Mouse (Mus musculus) kidney, adult 10 weeks (tissue): ENCODE data around the gene Ndufa3. TPM values are rescaled to one million over a fixed set of nuclear protein-coding genes. Genes with fewer than 3 reads are reported as not detected.

Experiments
- polyA plus RNA-seq: library from polyadenylated mRNA; stranded (reverse); fragments of 350-450 nt; fragmentation: Illumina TruSeq; extraction: RNeasy Lipid Tissue Mini Kit (QIAGEN cat#74804); gene quantifications from one replicate; pipeline ENCODE4 v1.2.3, GENCODE M21; 2014; ENCODE audit warnings: low read depth, low replicate concordance

The Ndufa3 gene
- polyA plus RNA-seq, result 32.4 TPM

GRCm38 (mm10) chr7:3617242-3617995, at the start of gene Ndufa3:
Gene Ndufa3 (plus strand): TSS chr7:3617373.

GRCm38 (mm10) chr7:3616057-3616388, 1.1 kb upstream of the Ndufa3 start, which contains the start of gene Oscar:
Gene Oscar (minus strand): TSS chr7:3616157.

GRCm38 (mm10) chr7:3629543-3630477, 12.6 kb downstream of the Ndufa3 start, which contains the start of the genes Tfpt and Prpf31:
Gene Tfpt (minus strand): TSS chr7:3629929.
Gene Prpf31 (plus strand): TSS chr7:3629985.

GRCm38 (mm10) chr7:3644672-3645487, 27.7 kb downstream of the Ndufa3 start, which contains the start of gene Cnot3:
Gene Cnot3 (plus strand): TSS chr7:3645268.

GRCm38 (mm10) chr7:3665215-3666114, 48.3 kb downstream of the Ndufa3 start, which contains the start of gene Leng1:
Gene Leng1 (minus strand): TSS chr7:3665840.

Other genes starting within 250 kb of the Ndufa3 start
- gene Cacng8, start 226.7 kb upstream of the Ndufa3 start, polyA plus RNA-seq, result not detected
- not detected for gene Cacng6, start 193.2 kb upstream of the Ndufa3 start, polyA plus RNA-seq
- 1.9 TPM for gene Tarm1, start 114.7 kb upstream of the Ndufa3 start, polyA plus RNA-seq
- not detected for gene Oscar, start 1.2 kb upstream of the Ndufa3 start, polyA plus RNA-seq
- gene Tfpt, start 12.6 kb downstream of the Ndufa3 start, polyA plus RNA-seq, result not detected
- gene Prpf31, start 12.6 kb downstream of the Ndufa3 start, polyA plus RNA-seq, result 20.0 TPM
- gene Cnot3, start 27.9 kb downstream of the Ndufa3 start, polyA plus RNA-seq, result 5.7 TPM
- 7.0 TPM for gene Leng1, start 48.5 kb downstream of the Ndufa3 start, polyA plus RNA-seq
- 16.7 TPM for gene Tmc4, start 60.2 kb downstream of the Ndufa3 start, polyA plus RNA-seq
- gene Tsen34, start 75.5 kb downstream of the Ndufa3 start, polyA plus RNA-seq, result 4.3 TPM
- 36.5 TPM for gene Mboat7, start 76.2 kb downstream of the Ndufa3 start, polyA plus RNA-seq
- 7.2 TPM for gene Rps9, start 86.6 kb downstream of the Ndufa3 start, polyA plus RNA-seq
- gene Pirb, start 103.0 kb downstream of the Ndufa3 start, polyA plus RNA-seq, result 0.97 TPM
- gene Gm15448, start 208.3 kb downstream of the Ndufa3 start, polyA plus RNA-seq, result not detected
- 0.20 TPM for gene Pira2, start 227.7 kb downstream of the Ndufa3 start, polyA plus RNA-seq